Mouse (Mus musculus) frontal cortex, adult (tissue): ENCODE results near the gene Akirin2.
A peak's percentile ranks its signal among the peaks of the same experiment; 100 is the strongest.

Source experiments
- ATAC-seq: cut with Nextera tagmentation; 2 replicates; pipeline ENCODE4 v1.9.2; 2017; ENCODE audit warnings: mild to moderate bottlenecking, moderate library complexity, mixed read lengths; ENCODE audit not compliant: low TSS enrichment

Akirin2 gene

DNA sequence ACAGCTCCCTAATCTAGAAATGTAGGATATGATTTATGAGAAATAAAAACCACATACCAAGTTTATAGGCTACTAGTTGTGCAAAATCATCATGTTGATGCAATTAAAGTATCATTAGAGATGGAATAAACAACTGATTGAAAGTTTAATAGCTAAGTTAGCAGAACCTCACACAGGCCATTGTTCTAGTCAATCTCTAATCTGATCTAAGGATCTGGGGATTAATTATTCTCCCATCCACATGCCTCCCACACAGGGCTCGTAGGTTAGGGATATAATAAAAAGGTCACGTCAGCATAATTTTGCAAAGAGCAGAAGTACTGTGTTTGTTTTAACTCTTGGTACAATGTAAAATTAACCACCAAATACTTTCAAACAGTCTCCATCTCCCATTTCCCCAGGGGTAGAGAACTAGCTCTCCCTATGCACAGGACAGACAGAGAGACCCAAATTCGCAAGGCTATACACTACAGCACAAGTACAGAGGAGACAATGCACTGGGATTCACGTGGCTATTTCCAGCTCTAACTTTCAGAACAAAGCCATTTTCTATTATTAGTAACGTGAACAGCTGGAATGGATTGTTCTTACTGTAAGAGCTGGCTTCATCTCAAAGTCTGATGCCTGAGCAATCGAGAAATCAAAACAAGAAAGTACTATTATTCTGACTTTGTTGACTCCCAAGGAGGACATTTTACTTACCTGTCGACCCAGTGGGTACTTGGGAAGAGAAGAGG is 34.3 kb downstream of the Akirin2 start:
- no peak for ATAC-seq

DNA sequence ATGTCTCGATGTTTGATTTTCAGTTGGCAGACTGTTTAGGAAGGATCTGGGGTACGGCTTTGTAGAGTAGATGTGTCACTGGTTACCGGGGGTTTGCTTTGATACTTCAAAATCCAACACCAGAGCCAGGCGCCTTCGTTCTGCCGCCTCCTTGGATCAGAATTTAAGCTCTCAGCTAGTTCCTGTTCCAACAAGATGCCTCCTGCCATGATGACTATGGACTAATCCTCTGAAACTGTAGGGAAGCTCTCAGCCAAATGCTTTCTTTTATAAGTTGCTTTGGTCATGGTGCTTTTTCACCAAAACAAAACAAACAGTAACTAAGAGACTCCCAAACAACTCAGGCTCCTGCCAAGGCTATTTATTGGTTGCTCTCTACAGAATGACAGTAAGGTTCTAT is 52.4 kb downstream of the Akirin2 start:
- ATAC-seq: no peak

GRCm38 (mm10) chr4:34606658-34607057 is 55.9 kb downstream of the Akirin2 start:
- ATAC-seq: no peak

GRCm38 (mm10) chr4:34613571-34614145 is 62.9 kb downstream of the Akirin2 start:
- no peak for ATAC-seq

GRCm38 (mm10) chr4:34614630-34615094 is 63.9 kb downstream of the Akirin2 start, which contains the start of the genes Orc3 and Rars2:
Gene Orc3 (minus strand): TSS chr4:34614944.
Gene Rars2 (plus strand): TSS chr4:34614957.
- peak; percentile 95 for ATAC-seq

GRCm38 (mm10) chr4:34615303-34615702 is 64.6 kb downstream of the Akirin2 start:
- ATAC-seq: peak; percentile 31

- ATAC-seq: no peak
Observed at GRCm38 (mm10) chr4:34616146-34616545, 65.4 kb downstream of the Akirin2 start.
